Mouse (Mus musculus) liver, adult (tissue): ENCODE data around the gene Schip1.

Experiments used
- GATA4 ChIP-seq: IDR thresholded peaks from 2 replicates; pipeline ENCODE4 v1.6.1; 2014; ENCODE audit warnings: mild to moderate bottlenecking, low read length; ENCODE audit not compliant: insufficient replicate concordance

The Schip1 gene

GRCm38 (mm10) chr3:68545898-68546297 is 481.3 kb downstream of the Schip1 start:
- TF ChIP-seq GATA4 = no peak

GRCm38 (mm10) chr3:68555087-68555662 is 490.6 kb downstream of the Schip1 start:
- no peak for TF ChIP-seq GATA4

- no peak for TF ChIP-seq GATA4
These were observed 492.3 kb downstream of the Schip1 start for GRCm38 (mm10) chr3:68556891-68557290.

- no peak; the same call in 1 of the 2 replicates for TF ChIP-seq GATA4
These were observed 494.1 kb downstream of the Schip1 start for GRCm38 (mm10) chr3:68558744-68559143.

- no peak for TF ChIP-seq GATA4
These were observed 495.5 kb downstream of the Schip1 start for GRCm38 (mm10) chr3:68560057-68560456.

DNA sequence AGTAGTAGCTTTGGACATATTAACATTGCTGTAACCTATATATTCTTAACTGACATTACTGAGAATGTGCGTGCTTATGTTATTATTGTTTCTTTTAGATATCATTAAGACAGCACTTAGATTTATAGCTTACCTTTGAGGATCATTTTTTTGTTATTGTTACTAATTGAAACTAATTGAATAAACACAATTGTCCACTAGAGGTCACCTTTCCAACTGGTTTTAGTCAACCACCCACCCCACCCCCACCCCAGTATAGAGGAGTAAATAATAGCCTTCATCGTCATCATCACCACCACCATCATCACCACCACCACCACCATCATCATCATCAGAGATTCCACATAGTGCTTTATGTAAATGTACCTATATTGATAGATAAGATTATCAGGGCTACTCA is 498.2 kb downstream of the Schip1 start:
- TF ChIP-seq GATA4 = no peak

- TF ChIP-seq GATA4 = no peak
These were observed 499.3 kb downstream of the Schip1 start for GRCm38 (mm10) chr3:68563922-68564321.

GRCm38 (mm10) chr3:68564978-68565674 is 500.5 kb downstream of the Schip1 start:
- no peak for TF ChIP-seq GATA4

DNA sequence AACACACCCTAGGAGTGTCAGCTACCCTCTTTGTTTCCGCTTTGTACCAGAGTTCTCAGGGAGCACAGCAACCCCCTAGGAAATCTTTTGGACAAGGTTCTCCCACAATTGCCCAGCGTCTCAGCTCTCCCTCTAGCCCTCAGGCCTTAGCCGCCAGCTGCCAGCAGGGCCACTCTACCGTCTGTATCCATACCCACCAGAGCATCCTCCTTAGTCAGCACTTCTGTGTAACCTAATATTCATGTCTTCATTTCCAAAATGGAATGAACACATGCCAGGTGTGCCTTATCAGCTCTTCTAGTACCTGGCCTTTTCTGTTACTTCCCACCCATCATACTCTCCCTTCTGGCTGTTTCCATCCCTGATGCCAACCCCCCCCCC is 501.1 kb downstream of the Schip1 start:
- no peak for TF ChIP-seq GATA4

DNA sequence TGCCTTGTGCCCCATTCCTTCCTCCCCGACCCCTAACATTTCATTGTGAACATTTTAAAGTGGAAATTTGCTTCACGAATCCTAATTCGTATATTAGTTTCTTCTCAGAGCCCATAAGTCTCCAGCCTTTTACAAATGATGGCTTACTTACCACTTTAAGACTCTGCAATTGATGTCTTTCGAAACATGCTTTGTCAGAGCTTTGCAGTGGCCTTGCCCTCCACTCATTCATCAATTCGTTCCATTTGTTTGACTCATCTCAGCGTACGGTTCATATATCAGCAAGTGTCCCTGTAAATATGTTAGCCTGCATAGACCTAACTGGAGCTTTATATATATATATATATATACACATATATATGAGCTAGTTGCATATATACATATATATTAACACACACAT is 503.0 kb downstream of the Schip1 start:
- TF ChIP-seq GATA4 = no peak

GRCm38 (mm10) chr3:68568149-68568548 is 503.5 kb downstream of the Schip1 start:
- TF ChIP-seq GATA4 = no peak

- no peak for TF ChIP-seq GATA4
These were observed 504.1 kb downstream of the Schip1 start for GRCm38 (mm10) chr3:68568716-68569115.

DNA sequence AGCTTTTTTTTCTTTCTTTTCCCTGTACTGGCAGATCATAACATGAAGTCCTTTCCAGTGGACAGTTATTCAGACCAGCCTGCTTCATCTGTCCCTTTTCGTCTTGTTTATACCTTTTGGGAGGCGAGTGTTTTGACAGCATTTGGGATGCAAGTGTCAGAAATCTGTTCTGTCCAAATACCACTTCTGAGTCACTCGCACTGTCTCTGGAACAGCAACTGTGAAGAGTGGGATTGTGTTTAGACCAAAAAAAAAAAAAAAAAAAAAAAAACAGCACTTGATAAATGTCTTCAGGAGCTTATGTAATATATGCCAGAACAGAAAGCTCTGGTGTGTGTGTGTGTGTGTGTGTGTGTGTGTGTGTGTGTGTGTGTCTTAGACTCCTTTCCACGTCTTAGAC is 505.7 kb downstream of the Schip1 start:
- TF ChIP-seq GATA4 = no peak

DNA sequence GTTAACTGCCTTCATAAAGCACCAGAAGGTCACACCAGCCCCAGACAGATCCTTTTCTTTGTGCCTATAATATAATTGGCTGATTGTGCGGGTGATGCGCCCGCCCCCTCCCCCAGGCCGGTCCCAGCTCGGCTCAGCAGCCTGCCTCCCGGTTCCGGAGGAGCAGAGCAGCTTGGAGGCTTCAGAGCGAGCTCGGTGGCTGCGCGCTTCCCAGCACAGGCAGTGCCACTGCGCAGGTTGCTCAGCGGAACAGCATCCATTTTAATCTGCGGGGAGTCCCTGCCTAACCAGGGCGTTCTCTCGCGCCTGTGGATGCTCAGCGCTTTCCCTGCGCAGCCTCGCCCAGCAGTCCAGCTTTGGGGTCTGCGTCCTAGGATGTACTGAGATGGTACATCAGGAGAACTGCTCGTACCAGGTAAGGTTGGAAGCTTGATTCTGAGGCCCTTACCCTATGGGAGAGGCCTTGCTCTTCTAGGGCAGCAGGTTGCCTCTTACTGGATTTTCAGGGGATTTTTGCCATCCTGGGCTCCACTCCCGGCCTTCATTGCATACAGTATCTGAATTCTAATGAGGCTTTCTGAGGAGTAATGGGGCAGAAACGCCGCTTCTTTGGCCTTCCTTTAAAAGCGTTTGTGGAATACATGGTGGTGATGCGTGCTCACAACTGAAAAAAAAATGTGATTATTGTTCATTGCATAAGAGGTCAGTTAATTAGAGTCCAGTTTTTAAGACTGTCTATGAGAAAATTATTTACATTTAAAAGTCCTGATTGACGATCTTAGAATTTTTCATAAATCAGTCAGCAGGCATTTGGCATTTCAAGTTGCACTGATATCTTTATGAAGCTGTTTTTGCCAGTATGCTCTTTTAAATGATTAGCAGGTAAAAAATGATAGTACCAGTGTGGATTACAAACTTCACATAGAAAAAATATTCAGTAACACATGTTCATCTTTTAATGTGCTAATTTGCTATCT is 507.9 kb downstream of the Schip1 start:
- TF ChIP-seq GATA4 = no peak

DNA sequence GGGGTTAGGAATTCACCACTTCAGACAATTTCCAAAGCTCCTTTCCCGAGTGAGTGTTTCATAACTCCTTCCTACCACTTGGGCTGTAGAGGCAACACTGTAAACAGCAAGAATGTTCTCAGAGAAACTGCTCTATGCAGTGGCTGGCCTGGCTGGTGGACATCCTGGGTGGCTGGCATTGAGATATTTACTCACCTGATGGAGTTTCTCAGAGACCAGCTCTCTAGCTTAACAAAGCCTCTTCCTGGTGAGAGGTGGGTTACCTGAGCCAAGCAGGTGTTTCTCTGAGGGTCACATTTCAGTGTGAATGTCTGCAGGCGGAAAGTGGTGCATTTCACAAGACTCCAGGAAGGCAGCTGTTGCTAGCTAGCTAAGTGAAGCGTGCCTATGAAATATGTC is 508.6 kb downstream of the Schip1 start:
- TF ChIP-seq GATA4 = no peak

DNA sequence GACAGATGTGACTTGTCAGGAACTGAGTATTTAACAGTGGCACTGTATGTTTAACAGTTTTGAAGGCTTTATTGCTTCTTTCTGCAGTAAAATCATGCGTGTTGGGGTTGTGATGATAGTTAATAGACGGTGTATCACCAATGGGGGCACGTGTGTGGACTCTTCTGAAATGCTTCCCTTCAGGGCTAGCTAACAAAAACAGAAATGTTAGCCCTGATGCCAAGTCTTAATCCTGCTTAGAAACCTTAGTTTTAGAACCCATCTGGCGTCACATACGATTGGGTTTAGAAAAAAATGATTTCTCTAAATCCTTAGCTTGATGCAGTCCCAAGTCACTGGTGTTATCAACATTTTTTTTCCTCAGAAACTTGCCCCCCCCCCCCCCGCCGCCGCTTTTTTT is 509.5 kb downstream of the Schip1 start:
- no peak for TF ChIP-seq GATA4
